Mouse (Mus musculus): Measurements from ENCODE around the gene Pde1a. TPM values are rescaled to one million over a fixed set of nuclear protein-coding genes. Genes with fewer than 3 reads are reported as not detected.

The Pde1a gene
- polyA plus RNA-seq (2014; fragmentation: Nextera tagmentation; extraction: Ambion mirVana), result 72.5 and 78.6 TPM in 2 replicates

GRCm38 (mm10) chr2:80128861-80129698, at the start of gene Pde1a:
Gene Pde1a, minus strand, starts transcription at chr2:80129458.
- no peaks in the 10 kb centered on the region for H3K9me3 ChIP-seq (ENCODE audit: control insufficient read depth, low read depth, low read length)
- 0 out of 2 replicates have a peak, but pooled peaks cover 3% of the 10 kb centered on the region for H3K4me1 ChIP-seq (ENCODE audit: control insufficient read depth, insufficient read depth, low read length)
- H3K36me3 ChIP-seq (ENCODE audit: control insufficient read depth, insufficient read depth, low read length), result no peaks in the 10 kb centered on the region
- H3K27ac ChIP-seq (ENCODE audit: low read length), result no peak within 1 kb of the TSS
- WGBS, result 7% methylated on average over 21 of the region's 21 CpGs
- H3K9ac ChIP-seq (replicated peaks; ENCODE audit: low read depth, low read length), result no peak within 1 kb of the TSS
- peak within 1 kb of the TSS; percentile 55 for H3K4me2 ChIP-seq (replicated peaks; ENCODE audit: low read depth, low read length)
- ATAC-seq (ENCODE audit: insufficient number of reproducible peaks, insufficient read depth, low FRiP score, low read depth), result peak; percentile 46; the same call in 1 of the 2 replicates
- H3K27me3 ChIP-seq (ENCODE audit: control insufficient read depth, insufficient read depth, low read length), result no peaks in the 10 kb centered on the region
- H3K4me3 ChIP-seq (ENCODE audit: low read depth, low read length), result peak within 1 kb of the TSS; percentile 26

GRCm38 (mm10) chr2:80178608-80179280, 49.5 kb upstream of the Pde1a start:
- Histone ChIP-seq H3K4me2 (replicated peaks; ENCODE audit: low read depth, low read length) (no peak overlapping the region), H3K4me3 (ENCODE audit: low read depth, low read length) (no peak overlapping the region), H3K9ac (replicated peaks; ENCODE audit: low read depth, low read length) (no peak overlapping the region), H3K4me1 (ENCODE audit: control insufficient read depth, insufficient read depth, low read length) (no peaks in the 10 kb centered on the region), H3K27me3 (ENCODE audit: control insufficient read depth, insufficient read depth, low read length) (no peaks in the 10 kb centered on the region), H3K9me3 (ENCODE audit: control insufficient read depth, low read depth, low read length) (no peaks in the 10 kb centered on the region), H3K27ac (ENCODE audit: low read length) (no peak overlapping the region), H3K36me3 (ENCODE audit: control insufficient read depth, insufficient read depth, low read length) (no peaks in the 10 kb centered on the region)
- 26% methylated on average over 4 of the region's 4 CpGs for WGBS
- no peak for ATAC-seq (ENCODE audit: insufficient number of reproducible peaks, insufficient read depth, low FRiP score, low read depth)

- H3K4me3 ChIP-seq (ENCODE audit: low read depth, low read length), result no peak overlapping the region
- H3K4me1 ChIP-seq (ENCODE audit: control insufficient read depth, insufficient read depth, low read length), result no peaks in the 10 kb centered on the region
- no peak overlapping the region for H3K9ac ChIP-seq (replicated peaks; ENCODE audit: low read depth, low read length)
- no peak overlapping the region for H3K27ac ChIP-seq (ENCODE audit: low read length)
- no peaks in the 10 kb centered on the region for H3K9me3 ChIP-seq (ENCODE audit: control insufficient read depth, low read depth, low read length)
- H3K4me2 ChIP-seq (replicated peaks; ENCODE audit: low read depth, low read length), result no peak overlapping the region
- no peaks in the 10 kb centered on the region for H3K36me3 ChIP-seq (ENCODE audit: control insufficient read depth, insufficient read depth, low read length)
- ATAC-seq (ENCODE audit: insufficient number of reproducible peaks, insufficient read depth, low FRiP score, low read depth), result no peak
- WGBS, result 32% methylated on average over 3 of the region's 3 CpGs
- H3K27me3 ChIP-seq (ENCODE audit: control insufficient read depth, insufficient read depth, low read length), result no peaks in the 10 kb centered on the region
Observed at GRCm38 (mm10) chr2:80178154-80178553, 48.9 kb upstream of the Pde1a start.

DNA sequence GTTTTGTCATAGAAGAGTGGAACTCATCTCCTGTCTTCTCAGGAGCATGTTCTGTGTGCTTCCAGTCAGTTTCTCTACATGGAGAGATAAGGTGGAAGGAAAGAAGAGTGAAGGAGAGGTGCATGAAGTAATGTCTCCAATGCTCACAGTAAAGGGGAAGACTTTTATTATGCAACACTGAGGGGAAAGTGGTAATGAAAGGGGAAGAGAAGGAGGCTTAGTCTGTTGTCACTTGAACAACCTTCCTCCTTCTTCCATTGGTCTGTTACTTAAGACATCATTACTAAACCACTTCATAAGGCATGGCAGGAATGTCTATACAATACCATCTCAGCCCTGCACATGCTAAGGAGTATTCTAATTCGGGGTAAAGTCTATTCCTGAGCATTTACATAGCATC, 38.8 kb upstream of the Pde1a start:
- Histone ChIP-seq H3K27ac (ENCODE audit: low read length) (no peak overlapping the region), H3K4me1 (ENCODE audit: control insufficient read depth, insufficient read depth, low read length) (no peaks in the 10 kb centered on the region), H3K27me3 (ENCODE audit: control insufficient read depth, insufficient read depth, low read length) (no peaks in the 10 kb centered on the region), H3K4me2 (replicated peaks; ENCODE audit: low read depth, low read length) (no peak overlapping the region), H3K4me3 (ENCODE audit: low read depth, low read length) (no peak overlapping the region), H3K36me3 (ENCODE audit: control insufficient read depth, insufficient read depth, low read length) (no peaks in the 10 kb centered on the region), H3K9ac (replicated peaks; ENCODE audit: low read depth, low read length) (no peak overlapping the region), H3K9me3 (ENCODE audit: control insufficient read depth, low read depth, low read length) (no peaks in the 10 kb centered on the region)
- 90% methylated on average over 1 of the region's 1 CpGs for WGBS
- no peak for ATAC-seq (ENCODE audit: insufficient number of reproducible peaks, insufficient read depth, low FRiP score, low read depth)

DNA sequence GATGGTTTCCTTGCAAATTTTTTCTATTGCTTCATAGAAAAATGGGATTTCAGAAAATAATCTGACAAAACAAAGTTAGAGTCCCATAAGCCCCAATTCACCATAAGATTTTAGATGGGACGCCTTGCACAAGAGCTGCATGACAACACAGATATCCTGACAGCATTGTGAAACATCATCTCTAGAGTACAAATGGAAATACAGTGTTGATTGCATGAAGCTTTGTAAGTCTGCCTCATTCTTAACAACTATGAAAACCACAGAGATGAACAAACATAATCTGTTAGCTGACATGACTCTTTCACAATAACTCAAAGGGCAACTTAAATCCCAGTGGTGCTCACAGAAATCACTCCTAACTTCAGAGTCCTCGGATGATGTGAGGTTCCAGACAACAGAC, 29.5 kb upstream of the Pde1a start:
- H3K9ac ChIP-seq (replicated peaks; ENCODE audit: low read depth, low read length), result no peak overlapping the region
- no peaks in the 10 kb centered on the region for H3K27me3 ChIP-seq (ENCODE audit: control insufficient read depth, insufficient read depth, low read length)
- no peak for ATAC-seq (ENCODE audit: insufficient number of reproducible peaks, insufficient read depth, low FRiP score, low read depth)
- no peaks in the 10 kb centered on the region for H3K4me1 ChIP-seq (ENCODE audit: control insufficient read depth, insufficient read depth, low read length)
- no peaks in the 10 kb centered on the region for H3K36me3 ChIP-seq (ENCODE audit: control insufficient read depth, insufficient read depth, low read length)
- H3K27ac ChIP-seq (ENCODE audit: low read length), result no peak overlapping the region
- no peak overlapping the region for H3K4me3 ChIP-seq (ENCODE audit: low read depth, low read length)
- WGBS, result 76% methylated on average over 2 of the region's 2 CpGs
- H3K9me3 ChIP-seq (ENCODE audit: control insufficient read depth, low read depth, low read length), result no peaks in the 10 kb centered on the region
- no peak overlapping the region for H3K4me2 ChIP-seq (replicated peaks; ENCODE audit: low read depth, low read length)

- Histone ChIP-seq H3K27ac (ENCODE audit: low read length) (no peak overlapping the region), H3K9ac (replicated peaks; ENCODE audit: low read depth, low read length) (no peak overlapping the region), H3K36me3 (ENCODE audit: control insufficient read depth, insufficient read depth, low read length) (no peaks in the 10 kb centered on the region), H3K4me2 (replicated peaks; ENCODE audit: low read depth, low read length) (no peak overlapping the region), H3K9me3 (ENCODE audit: control insufficient read depth, low read depth, low read length) (no peaks in the 10 kb centered on the region), H3K27me3 (ENCODE audit: control insufficient read depth, insufficient read depth, low read length) (no peaks in the 10 kb centered on the region), H3K4me3 (ENCODE audit: low read depth, low read length) (no peak overlapping the region), H3K4me1 (ENCODE audit: control insufficient read depth, insufficient read depth, low read length) (no peaks in the 10 kb centered on the region)
- WGBS, result 84% methylated on average over 3 of the region's 3 CpGs
- no peak for ATAC-seq (ENCODE audit: insufficient number of reproducible peaks, insufficient read depth, low FRiP score, low read depth)
Observed at GRCm38 (mm10) chr2:80158196-80158595, 28.9 kb upstream of the Pde1a start.

- no peak for ATAC-seq (ENCODE audit: insufficient number of reproducible peaks, insufficient read depth, low FRiP score, low read depth)
- WGBS, result 62% methylated on average over 6 of the region's 6 CpGs
- H3K9ac ChIP-seq (replicated peaks; ENCODE audit: low read depth, low read length), result no peak overlapping the region
Observed at GRCm38 (mm10) chr2:80150019-80150418, 20.8 kb upstream of the Pde1a start.

DNA sequence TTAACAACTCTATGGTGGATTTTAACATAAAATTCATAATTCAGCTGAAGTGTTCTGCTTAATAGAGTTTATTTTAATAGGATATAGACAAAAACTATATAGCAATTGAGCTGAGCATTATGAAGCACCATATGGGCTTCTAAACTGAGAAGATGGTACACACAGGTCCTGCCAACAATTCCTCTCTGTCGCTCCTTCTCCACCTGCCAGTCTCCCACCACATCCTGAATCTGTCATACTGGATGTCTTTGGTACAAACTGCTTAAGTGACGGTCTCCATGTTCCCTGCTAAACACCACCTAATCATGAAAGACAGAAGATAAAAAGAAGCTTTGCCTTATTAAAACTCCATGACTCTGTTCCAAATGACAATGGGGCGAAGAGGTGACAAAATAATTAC, 20.1 kb upstream of the Pde1a start:
- no peak for ATAC-seq (ENCODE audit: insufficient number of reproducible peaks, insufficient read depth, low FRiP score, low read depth)

More at GRCm38 (mm10) chr2:80150019-80150418, 20.8 kb upstream of the Pde1a start:
- Histone ChIP-seq H3K36me3 (ENCODE audit: control insufficient read depth, insufficient read depth, low read length) (no peaks in the 10 kb centered on the region), H3K27me3 (ENCODE audit: control insufficient read depth, insufficient read depth, low read length) (no peaks in the 10 kb centered on the region), H3K27ac (ENCODE audit: low read length) (no peak overlapping the region), H3K4me2 (replicated peaks; ENCODE audit: low read depth, low read length) (no peak overlapping the region), H3K4me1 (ENCODE audit: control insufficient read depth, insufficient read depth, low read length) (no peaks in the 10 kb centered on the region), H3K9me3 (ENCODE audit: control insufficient read depth, low read depth, low read length) (no peaks in the 10 kb centered on the region), H3K4me3 (ENCODE audit: low read depth, low read length) (no peak overlapping the region)

More for the DNA sequence above, 20.1 kb upstream of the Pde1a start:
- no peak overlapping the region for H3K4me3 ChIP-seq (ENCODE audit: low read depth, low read length)
- H3K4me2 ChIP-seq (replicated peaks; ENCODE audit: low read depth, low read length), result no peak overlapping the region
- 82% methylated on average over 3 of the region's 3 CpGs for WGBS
- H3K9me3 ChIP-seq (ENCODE audit: control insufficient read depth, low read depth, low read length), result no peaks in the 10 kb centered on the region
- H3K4me1 ChIP-seq (ENCODE audit: control insufficient read depth, insufficient read depth, low read length), result no peaks in the 10 kb centered on the region
- H3K27me3 ChIP-seq (ENCODE audit: control insufficient read depth, insufficient read depth, low read length), result no peaks in the 10 kb centered on the region
- H3K36me3 ChIP-seq (ENCODE audit: control insufficient read depth, insufficient read depth, low read length), result no peaks in the 10 kb centered on the region
- H3K27ac ChIP-seq (ENCODE audit: low read length), result no peak overlapping the region
- no peak overlapping the region for H3K9ac ChIP-seq (replicated peaks; ENCODE audit: low read depth, low read length)
